Mouse (Mus musculus) thymus, postnatal 14 days (tissue): ENCODE data around the gene Cpa2.

Experiments
- DNase-seq: peaks from one replicate; pipeline ENCODE4 v3.0.0; 2021

The Cpa2 gene

DNA sequence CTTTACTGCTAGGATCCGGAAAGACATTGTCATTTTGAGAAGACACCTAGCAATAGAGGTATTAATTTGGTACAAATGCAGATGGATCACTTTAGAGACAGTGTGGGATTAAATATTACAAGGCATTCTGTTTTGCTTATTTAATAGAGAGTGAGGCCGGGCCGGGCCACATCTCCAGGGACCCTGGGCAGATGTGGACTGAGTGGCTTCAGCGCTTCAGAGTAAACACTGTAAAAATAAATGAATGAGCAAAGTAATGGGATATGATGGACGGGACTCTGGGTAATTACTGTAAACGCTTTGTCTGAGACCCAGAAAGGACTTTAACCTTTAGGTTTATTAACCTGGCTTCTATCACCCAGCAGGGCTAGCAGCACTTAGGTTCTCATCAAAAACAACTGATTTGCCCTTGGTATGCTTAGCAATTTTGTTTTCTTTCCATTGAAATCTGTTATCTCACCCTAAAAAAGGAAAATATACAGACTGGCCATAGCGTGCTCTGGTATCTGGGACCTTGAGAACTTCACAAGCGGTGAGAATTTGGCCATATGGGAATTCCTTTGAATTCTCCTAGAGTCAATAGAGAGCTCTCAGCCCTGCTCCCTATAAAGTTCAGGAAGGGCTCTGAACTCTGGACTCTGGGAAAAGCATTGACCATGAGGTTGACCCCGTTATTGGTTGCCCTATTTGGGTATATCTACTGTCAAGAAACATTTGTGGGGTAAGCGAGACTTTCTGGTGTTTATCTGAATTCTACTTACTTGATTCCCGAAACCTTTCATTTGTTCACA is at the start of gene Cpa2:
Cpa2 (plus strand) TSS at position 574 of the 791 bp plus-strand sequence.
- no peak for DNase-seq

DNA sequence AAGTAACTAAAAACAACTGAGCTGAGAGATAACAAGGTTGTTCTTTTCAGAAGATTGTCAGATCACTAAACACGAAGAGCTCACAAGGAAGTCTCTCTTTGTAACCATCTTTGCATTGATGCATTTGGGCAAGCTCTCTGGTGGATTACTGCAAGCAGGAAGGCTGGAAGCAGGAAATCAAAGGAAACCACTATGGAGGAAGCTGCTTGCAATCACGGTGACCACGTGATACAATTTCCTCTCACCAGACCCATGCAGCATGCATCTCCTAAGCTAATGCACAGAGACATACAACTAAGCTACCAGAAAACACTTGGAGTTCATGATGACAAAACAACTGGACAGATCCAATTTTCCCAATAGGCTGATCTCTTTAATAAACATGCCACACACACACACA is 42.3 kb upstream of the Cpa2 start:
- DNase-seq = peak; percentile 10

DNA sequence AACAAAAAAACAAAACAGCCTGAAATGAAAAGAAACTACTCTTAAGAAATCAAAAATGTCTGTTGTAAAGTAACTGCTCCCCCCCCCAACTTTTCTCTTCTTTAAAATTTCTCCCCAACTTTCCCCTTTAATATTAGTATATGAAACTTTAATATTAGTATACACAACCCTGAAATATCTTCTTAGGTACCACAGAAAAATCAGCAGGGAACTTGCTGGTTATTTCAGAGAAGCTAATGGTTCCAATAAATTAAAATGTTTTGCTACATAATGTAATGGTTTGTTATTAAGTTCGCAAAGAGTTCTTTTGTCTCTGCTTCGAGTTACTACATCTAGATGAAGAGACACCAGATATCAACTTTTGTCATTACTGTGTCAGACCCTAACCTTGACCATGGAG is 32.6 kb upstream of the Cpa2 start:
- no peak for DNase-seq

DNA sequence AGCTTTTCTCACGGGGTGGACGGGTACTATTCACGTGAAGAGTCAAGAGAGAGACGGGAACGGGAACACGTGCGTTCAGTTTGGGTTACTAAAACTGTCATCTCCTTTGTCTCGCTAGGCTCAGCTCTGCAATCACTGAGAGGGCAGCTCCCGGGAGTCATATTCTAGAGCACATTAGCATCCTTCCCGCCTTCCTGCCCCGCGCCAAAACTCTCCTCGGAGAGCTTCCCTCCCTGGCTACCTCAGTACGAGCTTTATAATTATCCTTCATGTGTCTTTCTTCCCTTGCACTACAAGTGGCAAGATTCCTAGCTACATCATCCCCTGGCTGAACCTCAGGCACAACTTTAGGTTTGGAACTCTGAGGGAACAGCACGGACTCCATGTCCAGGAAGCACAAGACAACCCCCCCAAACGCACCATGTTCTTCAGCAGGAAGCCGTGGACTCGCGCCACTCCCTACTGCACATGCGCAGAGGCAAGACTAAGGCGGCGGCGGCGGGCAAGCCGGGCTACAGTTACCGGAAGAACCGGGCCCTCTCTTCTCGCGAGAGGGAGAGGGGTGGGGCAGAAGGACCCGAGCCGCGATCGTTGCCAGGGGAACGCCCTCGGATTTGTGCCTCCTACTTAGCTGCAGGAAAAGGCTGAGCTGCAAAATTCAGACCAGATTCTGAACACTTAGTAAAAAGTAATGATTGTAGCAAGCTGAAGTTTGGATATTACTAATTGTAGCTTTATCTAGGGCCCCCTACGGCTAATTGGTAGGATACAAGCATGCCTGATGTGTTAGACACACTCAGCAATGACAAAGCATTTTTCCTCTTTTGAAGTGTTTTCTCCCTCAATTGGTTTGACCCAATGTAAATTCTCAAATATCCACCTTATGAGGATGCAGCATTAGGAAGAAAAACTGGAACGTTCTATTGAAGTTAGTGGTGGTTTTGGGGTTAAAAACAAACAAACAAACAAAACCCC is 31.8 kb upstream of the Cpa2 start, which contains the start of the genes Tmem209 and Ssmem1:
Tmem209 (minus strand) TSS at position 519 of the 975 bp plus-strand sequence.
Ssmem1 (plus strand) TSS at position 585 of the 975 bp plus-strand sequence.
- DNase-seq = peak; percentile 99

DNA sequence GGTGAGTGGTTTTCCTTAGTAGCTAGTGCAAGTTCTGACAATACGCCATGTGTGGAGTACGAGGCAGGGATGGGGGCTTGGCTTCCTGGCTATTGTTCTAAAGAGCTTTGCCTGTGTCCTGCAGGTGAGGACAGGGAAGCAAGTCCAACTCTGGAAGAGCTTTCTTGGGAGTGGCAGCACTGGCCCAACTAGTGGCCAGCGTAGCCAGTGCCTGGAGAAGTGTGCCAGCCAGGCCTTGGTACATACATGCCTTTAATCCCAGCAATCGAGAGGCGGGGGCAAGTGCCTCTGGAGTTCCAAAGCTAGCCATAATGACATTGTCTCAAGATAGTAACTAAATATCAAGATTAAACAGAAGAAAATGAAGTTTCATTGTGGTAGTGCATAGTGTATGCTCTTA is 31.1 kb upstream of the Cpa2 start:
- peak; percentile 19 for DNase-seq

DNA sequence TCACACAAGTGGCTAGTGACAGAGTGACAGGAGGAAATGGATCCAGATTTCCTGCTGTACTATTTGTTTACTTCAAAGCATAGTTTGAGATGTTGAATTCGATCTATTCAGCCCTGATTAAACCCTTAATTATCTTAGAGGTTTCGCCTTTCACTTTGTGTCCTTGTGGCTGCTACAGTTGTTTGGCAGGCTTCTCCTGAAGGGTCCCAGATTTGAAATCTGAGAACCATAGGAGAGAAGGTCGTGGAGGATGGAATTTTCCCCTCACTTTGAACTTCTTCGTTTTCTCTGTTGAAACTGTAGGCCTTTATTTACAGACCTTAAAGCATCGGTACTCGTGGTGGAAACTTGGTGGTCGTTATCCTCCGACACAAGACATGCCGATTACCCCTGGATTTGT is 27.1 kb upstream of the Cpa2 start:
- no peak for DNase-seq

DNA sequence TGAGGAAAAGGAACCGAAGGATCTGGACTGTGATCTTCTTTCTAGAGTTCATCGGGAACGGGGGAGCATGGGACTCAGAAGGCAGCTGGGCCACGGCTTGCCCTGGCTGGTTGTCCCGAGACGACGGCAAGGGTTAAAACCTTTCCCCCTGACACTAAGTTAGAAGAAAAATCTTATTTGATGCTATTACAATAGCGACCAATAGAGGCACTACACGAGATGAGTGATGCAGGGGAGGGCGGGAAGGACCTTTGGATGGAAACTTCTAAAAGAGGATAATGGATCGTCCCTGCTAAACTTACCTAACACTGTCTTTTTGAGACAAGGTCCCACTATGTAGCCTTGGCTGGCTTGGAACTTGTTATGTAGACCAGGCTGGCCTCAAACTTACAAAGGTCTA is 21.0 kb upstream of the Cpa2 start:
- no peak for DNase-seq

DNA sequence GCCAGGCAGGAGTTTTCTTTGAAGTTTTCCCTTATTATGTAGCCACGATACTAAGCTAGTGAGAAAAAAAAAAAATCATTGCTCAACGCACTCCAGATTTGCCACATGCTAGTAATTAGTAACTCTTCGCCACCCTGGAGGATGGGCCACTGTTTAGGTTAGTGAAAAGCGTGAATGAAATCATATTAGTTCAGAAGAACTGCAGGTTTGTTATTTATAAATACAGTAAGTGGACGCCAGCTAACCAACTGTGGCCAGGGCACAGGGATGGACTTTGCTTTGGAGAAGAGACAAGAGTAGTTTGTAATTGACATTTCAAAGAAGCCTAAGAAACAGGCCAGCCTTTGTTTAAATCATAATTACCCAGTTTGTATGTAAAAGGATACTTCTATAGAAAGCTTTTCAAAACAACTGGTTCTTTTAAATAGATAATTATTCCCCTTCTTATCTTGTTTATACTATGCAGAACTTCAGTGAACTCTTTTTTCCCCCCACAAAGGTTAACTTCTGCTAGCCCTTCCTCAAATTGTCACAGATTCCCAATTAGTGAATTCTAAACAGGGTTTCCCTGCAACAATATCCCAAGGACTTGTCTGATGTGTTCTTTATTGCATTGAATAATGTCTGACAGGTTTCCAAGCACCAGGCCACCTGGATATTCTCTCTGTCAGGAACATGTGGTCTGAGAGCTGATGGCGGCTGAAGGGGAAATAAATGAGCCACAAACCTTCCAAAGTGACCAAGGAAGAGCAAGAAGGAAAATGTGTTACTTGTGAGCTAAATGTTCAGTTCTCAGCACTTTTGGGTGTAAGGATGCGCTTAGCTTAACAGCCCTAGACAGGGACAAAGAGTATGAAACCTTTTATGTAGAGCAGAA is 15.7 kb upstream of the Cpa2 start:
- DNase-seq = no peak

DNA sequence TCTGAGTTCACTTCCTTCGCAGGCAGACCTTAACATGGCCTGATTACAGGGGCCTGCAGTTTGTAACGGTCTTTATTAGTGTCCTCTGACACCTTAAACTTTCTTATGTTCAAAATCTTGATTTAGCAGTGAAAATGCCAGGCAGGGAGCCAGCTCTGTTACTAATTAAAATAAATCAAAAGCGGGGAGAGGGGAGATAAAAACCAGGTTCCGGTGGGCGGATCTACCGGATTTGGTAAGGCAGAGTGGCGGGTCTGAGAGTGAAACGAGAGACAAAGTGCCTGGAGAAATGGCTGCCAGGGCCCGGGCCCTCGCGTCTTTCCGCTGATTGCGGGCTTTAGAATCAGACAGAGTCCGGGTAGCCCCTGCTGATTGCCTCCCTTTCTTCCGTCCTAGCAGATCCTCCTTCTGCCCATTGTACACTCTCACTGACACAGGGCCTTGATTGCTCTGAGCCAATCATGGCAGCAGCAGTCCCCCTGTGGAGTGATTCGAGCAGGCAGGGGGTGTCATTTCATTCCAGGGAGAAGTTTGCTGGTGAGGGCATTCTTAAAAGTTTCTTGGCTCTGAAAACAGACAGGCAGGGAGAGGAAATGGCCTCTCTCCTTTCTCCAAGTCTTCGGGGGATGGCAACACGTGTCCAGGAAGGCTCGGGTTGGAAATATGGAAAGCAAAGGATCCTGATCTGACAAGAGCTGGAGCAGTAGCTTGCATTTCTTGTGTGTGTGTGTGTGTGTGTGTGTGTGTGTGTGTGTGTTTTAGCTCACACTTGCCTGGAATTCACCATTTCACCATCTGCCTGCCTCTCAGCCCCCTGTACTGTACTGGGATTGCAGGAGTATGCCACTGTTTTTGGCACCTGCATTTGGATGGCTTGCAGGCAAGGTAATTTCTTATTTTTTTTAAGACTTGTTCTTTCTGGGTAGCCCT is 14.5 kb upstream of the Cpa2 start:
- no peak for DNase-seq

DNA sequence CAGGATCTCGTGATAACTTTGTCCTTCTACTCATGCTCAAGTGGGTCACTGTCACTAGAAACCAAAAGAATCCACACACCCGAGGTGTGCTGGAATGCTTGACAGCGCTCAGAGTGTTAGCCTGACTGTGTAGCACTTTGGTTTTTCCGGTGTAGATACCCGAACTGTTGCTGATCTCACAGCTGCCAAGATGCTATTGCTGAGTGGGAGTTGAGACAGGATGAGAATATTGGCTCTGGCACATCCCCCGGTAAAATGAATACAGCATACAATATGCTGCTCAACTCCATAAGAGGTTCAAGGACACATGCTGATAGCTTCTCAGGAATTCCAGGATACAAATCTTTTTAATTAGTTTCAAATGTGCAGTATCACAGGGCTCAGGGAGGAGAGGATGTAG is 12.6 kb upstream of the Cpa2 start:
- DNase-seq = no peak

DNA sequence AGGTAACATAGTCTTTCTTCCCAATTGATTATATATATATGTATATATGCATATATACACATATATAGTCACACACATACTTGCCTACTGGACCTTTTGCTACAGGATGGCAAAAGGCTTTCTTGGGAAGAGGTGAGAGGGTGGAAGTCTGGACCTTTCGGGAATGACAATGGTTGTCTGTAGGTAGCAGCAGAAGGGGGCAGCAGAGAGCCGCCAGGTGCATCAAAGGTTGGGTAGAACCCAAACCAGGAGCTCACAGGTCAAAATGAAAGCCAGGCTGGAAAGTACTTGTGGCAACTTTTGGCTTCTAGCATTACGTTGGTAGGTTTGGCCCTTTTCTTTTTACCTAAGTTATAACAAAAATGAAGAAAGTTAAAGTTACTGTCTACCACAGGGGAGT is 6.0 kb upstream of the Cpa2 start:
- DNase-seq = peak; percentile 33

DNA sequence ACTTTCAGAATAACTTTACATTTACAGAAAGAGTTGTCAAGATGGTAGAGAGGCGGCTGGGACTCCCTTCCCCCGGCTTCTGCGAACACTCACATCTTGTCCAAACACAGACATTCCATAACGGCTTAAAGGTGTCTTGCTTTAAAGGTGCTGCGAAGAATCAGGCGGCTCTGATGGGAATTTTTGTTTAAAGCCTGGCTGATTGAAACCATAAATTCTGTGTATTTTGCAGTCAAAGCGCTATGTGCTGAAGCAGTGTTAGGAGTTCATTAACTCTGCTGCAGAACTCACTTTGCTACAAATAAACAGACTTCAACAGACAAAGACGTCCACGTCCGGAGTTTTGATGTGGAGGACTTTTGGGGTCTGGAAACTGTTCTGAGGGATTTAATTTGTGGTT is 3.1 kb upstream of the Cpa2 start:
- DNase-seq = no peak

DNA sequence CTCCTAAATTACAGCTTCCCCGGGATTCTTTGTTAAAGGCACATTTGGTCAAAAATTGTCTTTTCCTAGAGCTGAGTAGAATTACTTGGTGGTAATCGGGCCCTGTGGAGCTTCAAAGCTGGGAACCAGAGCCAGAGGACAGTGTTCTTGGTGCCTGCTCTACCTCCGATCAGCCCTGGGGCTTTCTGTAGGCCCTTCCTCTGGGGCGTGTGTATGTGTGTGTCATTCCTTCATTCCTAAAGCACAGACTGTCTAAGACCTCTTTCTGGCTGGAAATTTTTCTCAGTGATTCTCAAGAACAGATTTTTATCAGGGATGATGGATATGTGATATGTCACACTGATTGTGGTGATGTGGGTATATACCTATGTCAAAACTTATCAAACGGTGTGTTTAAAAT is 2.6 kb upstream of the Cpa2 start:
- DNase-seq = no peak

DNA sequence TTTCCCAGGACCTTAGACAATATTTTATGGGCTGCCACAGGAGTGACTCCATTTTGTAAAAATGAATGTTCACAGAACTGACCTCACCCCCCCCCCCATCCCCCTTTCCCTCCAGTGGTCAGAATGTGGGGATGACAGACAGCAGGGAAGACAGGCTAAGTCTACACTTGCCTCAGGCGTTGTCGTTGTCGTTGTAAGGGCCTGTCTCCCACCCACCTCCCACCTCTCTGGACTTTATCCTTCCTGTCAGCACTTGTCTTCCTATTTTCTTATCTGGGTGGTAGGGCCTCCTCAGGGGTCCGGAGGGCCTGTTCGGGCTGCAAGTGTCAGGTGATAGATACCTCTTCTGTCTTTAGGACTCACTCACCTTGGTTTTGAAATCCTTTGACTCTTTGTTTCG is 895 bp downstream of the Cpa2 start:
- no peak for DNase-seq

DNA sequence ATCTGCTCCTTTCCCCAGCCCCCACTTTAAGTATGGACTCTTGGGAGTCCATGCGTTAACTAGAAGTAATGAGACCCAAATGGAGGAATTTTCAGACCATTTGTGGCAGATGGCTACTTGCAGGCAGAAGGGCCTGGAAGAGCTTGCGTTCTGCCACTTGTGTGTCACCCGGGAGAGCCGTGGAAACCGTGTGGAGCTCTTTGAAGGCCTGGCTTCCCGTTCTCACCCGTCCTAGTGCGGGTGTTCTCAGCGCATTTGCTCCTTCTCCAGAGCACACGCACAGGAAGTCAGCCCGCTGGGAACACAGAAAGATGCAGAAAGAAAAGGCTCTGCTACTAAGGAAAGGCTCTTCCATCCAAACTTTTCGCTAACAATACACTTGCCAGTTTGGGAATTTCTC is 1.7 kb downstream of the Cpa2 start:
- DNase-seq = no peak

DNA sequence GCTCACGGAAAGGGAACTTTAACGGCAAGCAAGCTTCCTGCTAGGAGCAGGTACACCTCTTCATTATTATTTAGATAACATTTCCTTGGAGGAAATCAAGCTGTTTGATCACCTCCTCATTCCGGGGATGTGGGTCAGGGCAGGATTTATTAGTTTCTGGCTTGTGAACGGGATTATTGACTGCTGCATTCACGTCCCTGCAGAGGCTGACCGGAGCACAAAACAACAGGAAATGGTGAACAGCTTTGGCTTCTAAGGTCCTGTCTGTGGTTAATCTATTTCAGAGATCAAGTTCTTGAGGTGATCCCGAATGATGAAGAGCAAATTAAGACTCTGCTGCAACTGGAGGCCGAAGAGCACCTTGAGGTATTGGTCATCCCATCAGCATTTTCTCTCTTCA is 2.5 kb downstream of the Cpa2 start:
- DNase-seq = no peak

DNA sequence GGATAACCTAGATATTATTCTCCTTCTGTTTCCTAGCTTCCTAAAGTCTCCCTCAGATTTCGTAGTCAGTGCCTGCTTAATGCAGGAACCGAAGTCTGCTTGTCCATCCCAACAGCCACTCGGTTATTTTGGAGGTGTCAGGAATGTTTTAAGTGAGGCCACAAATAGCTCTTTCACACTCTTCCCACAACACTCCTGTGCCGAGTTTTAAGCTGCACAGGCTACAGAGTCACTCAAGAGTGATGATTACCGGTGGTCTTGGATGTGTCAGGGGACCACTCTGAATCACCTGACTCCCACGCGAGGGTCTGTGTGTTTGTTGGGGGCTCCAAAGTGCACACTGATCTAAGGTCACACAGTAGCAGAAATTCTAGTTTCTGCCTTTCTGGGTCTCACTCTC is 4.3 kb downstream of the Cpa2 start:
- DNase-seq = no peak

DNA sequence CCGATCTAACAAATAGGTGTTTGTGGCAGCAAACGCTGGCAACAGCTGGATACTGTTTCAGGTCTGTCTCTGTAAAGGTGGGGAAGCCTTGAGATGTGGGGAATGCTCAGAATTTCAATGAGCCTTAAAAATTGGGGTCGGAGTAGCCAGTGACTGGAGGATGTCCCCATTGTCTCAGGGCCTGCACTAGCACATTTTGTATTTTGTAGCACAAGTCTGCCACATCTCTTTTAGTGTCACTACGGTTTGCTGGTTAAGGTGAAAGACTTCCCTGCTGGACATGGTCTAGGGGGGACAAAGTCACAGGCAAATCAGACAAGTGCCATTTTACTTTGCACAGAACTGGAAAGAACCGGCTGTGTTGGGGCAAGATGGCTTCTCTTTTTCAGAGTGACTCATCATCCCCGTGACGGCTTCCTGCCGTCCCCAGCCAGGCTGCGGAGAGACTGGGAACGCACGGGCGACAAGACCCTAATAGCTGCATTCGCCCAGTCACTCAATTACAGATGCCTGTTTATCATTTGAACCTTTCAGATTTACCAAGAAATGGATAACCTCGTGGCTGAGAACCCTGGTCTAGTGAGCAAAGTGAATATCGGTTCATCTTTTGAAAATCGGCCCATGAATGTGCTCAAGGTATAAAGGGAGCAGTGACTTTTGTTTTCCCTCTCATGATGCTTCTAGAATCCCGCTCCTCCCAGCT is 5.3 kb downstream of the Cpa2 start:
- peak; percentile 13 for DNase-seq

DNA sequence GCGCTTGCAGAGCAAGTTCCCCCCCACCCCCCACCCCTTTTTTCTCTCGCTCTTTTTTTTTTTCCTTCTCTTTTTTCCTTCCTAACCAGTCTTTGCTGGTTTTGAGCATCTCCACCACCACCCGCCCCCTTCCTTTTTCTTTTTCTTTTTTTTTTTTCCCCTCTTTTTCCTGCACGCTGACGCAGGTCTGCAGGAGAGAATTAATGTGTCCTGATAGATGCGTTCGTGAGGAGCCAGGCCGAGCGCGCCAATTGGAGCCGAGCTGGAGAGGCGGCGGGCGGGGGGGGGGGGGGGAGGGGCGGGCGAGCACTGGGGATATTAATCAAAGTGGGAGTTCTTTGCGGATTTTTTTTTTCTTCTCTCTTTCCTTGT is 5.9 kb downstream of the Cpa2 start:
- no peak for DNase-seq

DNA sequence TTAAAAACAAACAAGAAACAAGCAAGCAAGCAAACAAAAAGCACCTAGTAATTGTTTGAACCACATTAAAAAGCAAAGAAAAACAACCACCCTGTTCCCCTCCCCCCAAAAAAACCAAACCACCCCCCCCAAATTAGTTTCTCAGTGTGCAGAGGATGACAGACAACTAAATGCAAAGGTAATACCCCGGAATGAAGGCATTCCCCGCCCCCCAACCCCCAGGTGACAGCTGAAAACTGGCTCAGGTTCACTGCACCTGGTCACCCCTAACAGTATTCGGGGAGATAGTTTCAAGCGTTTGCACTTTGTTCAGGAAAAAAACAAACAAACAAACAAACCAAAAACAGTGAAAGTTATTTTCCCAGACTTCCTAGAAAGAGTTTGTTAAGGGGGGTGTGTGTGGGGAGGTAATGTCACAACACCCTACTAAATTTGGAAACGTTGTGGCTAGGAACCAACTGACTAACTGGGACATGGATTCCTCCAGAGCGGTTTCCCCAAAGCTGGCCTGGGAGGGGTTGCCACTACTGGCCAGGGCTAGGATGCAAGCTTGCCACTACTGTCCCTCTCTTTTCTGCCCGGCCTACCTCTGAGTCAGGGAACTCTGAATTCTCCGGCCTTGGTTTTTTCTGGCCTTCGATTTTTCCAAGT is 6.4 kb downstream of the Cpa2 start:
- no peak for DNase-seq
